Mouse (Mus musculus): ENCODE results near the gene Pcsk4. TPM values are rescaled to one million over a fixed set of nuclear protein-coding genes. Genes with fewer than 3 reads are reported as not detected.

Pcsk4 gene
- polyA plus RNA-seq, 1 experiment from 2014 or later = 3.8 TPM

GRCm38 (mm10) chr10:80313627-80314201 is 15.6 kb downstream of the Pcsk4 start:
- DNase-seq (ENCODE audit: low spot score) = peak; percentile 53

GRCm38 (mm10) chr10:80312586-80313504 is 16.5 kb downstream of the Pcsk4 start:
- Histone ChIP-seq H3K27me3 (ENCODE audit: control insufficient read depth, insufficient read depth, low read length) (peaks cover 16% of the 10 kb centered on the region), H3K27ac (ENCODE audit: low read depth, low read length) (no peak overlapping the region), H3K4me2 (ENCODE audit: low read depth, low read length, severe bottlenecking) (no peak overlapping the region), H3K4me1 (replicated peaks; ENCODE audit: control insufficient read depth, insufficient read depth, low read length) (peaks cover 8% of the 10 kb centered on the region; the same call in 1 of the 2 replicates), H3K9me3 (ENCODE audit: control insufficient read depth, low read length) (no peaks in the 10 kb centered on the region), H3K9ac (ENCODE audit: low read length) (no peak overlapping the region), H3K4me3 (ENCODE audit: low read depth, low read length) (no peak overlapping the region), H3K36me3 (ENCODE audit: control insufficient read depth, insufficient read depth, low read length) (peaks cover 11% of the 10 kb centered on the region)
- ATAC-seq (replicated peaks; ENCODE audit: low FRiP score) (no peak), DNase-seq (ENCODE audit: low spot score) (no peak)
- 74% methylated on average over 54 of the region's 54 CpGs for WGBS

More at GRCm38 (mm10) chr10:80313627-80314201, 15.6 kb downstream of the Pcsk4 start:
- no peak overlapping the region for H3K27ac ChIP-seq (ENCODE audit: low read depth, low read length)
- H3K36me3 ChIP-seq (ENCODE audit: control insufficient read depth, insufficient read depth, low read length) = peaks cover 6% of the 10 kb centered on the region
- no peak for ATAC-seq (replicated peaks; ENCODE audit: low FRiP score)
- 76% methylated on average over 20 of the region's 20 CpGs for WGBS
- H3K4me2 ChIP-seq (ENCODE audit: low read depth, low read length, severe bottlenecking) = no peak overlapping the region
- no peak overlapping the region for H3K4me3 ChIP-seq (ENCODE audit: low read depth, low read length)
- H3K27me3 ChIP-seq (ENCODE audit: control insufficient read depth, insufficient read depth, low read length) = peaks cover 16% of the 10 kb centered on the region
- H3K9ac ChIP-seq (ENCODE audit: low read length) = no peak overlapping the region
- peaks cover 8% of the 10 kb centered on the region; the same call in 1 of the 2 replicates for H3K4me1 ChIP-seq (replicated peaks; ENCODE audit: control insufficient read depth, insufficient read depth, low read length)
- H3K9me3 ChIP-seq (ENCODE audit: control insufficient read depth, low read length) = no peaks in the 10 kb centered on the region

- Histone ChIP-seq H3K27me3 (ENCODE audit: control insufficient read depth, insufficient read depth, low read length) (peaks cover 16% of the 10 kb centered on the region), H3K9me3 (ENCODE audit: control insufficient read depth, low read length) (no peaks in the 10 kb centered on the region), H3K36me3 (ENCODE audit: control insufficient read depth, insufficient read depth, low read length) (peaks cover 15% of the 10 kb centered on the region), H3K4me2 (ENCODE audit: low read depth, low read length, severe bottlenecking) (no peak overlapping the region), H3K9ac (ENCODE audit: low read length) (no peak overlapping the region), H3K27ac (ENCODE audit: low read depth, low read length) (no peak overlapping the region), H3K4me1 (replicated peaks; ENCODE audit: control insufficient read depth, insufficient read depth, low read length) (peaks cover 8% of the 10 kb centered on the region; the same call in 1 of the 2 replicates), H3K4me3 (ENCODE audit: low read depth, low read length) (no peak overlapping the region)
- 90% methylated on average over 16 of the region's 16 CpGs for WGBS
- no peak for ATAC-seq (replicated peaks; ENCODE audit: low FRiP score)
- DNase-seq (ENCODE audit: low spot score) = no peak
Measured at GRCm38 (mm10) chr10:80311560-80311959, 17.7 kb downstream of the Pcsk4 start.

GRCm38 (mm10) chr10:80304862-80305261 is 24.4 kb downstream of the Pcsk4 start:
- H3K27ac ChIP-seq (ENCODE audit: low read depth, low read length) = no peak overlapping the region
- peak overlapping the region; percentile 18; the same call in 1 of the 2 replicates for H3K4me2 ChIP-seq (ENCODE audit: low read depth, low read length, severe bottlenecking)
- WGBS = 28% methylated on average over 25 of the region's 25 CpGs
- peaks cover 24% of the 10 kb centered on the region; the same call in 1 of the 2 replicates for H3K4me1 ChIP-seq (replicated peaks; ENCODE audit: control insufficient read depth, insufficient read depth, low read length)
- DNase-seq (ENCODE audit: low spot score) = no peak
- no peaks in the 10 kb centered on the region; the same call in 1 of the 2 replicates for H3K27me3 ChIP-seq (ENCODE audit: control insufficient read depth, insufficient read depth, low read length)
- H3K9ac ChIP-seq (ENCODE audit: low read length) = no peak overlapping the region
- peaks cover 22% of the 10 kb centered on the region for H3K36me3 ChIP-seq (ENCODE audit: control insufficient read depth, insufficient read depth, low read length)
- no peak overlapping the region for H3K4me3 ChIP-seq (ENCODE audit: low read depth, low read length)
- H3K9me3 ChIP-seq (ENCODE audit: control insufficient read depth, low read length) = no peaks in the 10 kb centered on the region
- ATAC-seq (replicated peaks; ENCODE audit: low FRiP score) = no peak

- WGBS = 35% methylated on average over 12 of the region's 12 CpGs
- Histone ChIP-seq H3K9me3 (ENCODE audit: control insufficient read depth, low read length) (no peaks in the 10 kb centered on the region), H3K4me3 (ENCODE audit: low read depth, low read length) (no peak overlapping the region), H3K4me2 (ENCODE audit: low read depth, low read length, severe bottlenecking) (peak overlapping the region; percentile 18; the same call in 1 of the 2 replicates), H3K9ac (ENCODE audit: low read length) (no peak overlapping the region), H3K36me3 (ENCODE audit: control insufficient read depth, insufficient read depth, low read length) (peaks cover 22% of the 10 kb centered on the region), H3K27ac (ENCODE audit: low read depth, low read length) (no peak overlapping the region), H3K27me3 (ENCODE audit: control insufficient read depth, insufficient read depth, low read length) (peaks cover 4% of the 10 kb centered on the region), H3K4me1 (replicated peaks; ENCODE audit: control insufficient read depth, insufficient read depth, low read length) (peaks cover 28% of the 10 kb centered on the region)
- ATAC-seq (replicated peaks; ENCODE audit: low FRiP score) (no peak), DNase-seq (ENCODE audit: low spot score) (no peak)
Measured at GRCm38 (mm10) chr10:80304458-80304857, 24.8 kb downstream of the Pcsk4 start.

GRCm38 (mm10) chr10:80302471-80302881 is 26.8 kb downstream of the Pcsk4 start:
- Histone ChIP-seq H3K4me2 (ENCODE audit: low read depth, low read length, severe bottlenecking) (peak overlapping the region; percentile 74), H3K27ac (ENCODE audit: low read depth, low read length) (no peak overlapping the region), H3K9me3 (ENCODE audit: control insufficient read depth, low read length) (no peaks in the 10 kb centered on the region), H3K4me1 (replicated peaks; ENCODE audit: control insufficient read depth, insufficient read depth, low read length) (peaks cover 40% of the 10 kb centered on the region), H3K36me3 (ENCODE audit: control insufficient read depth, insufficient read depth, low read length) (peaks cover 12% of the 10 kb centered on the region; the same call in 1 of the 2 replicates), H3K27me3 (ENCODE audit: control insufficient read depth, insufficient read depth, low read length) (peaks cover 5% of the 10 kb centered on the region), H3K4me3 (ENCODE audit: low read depth, low read length) (peak overlapping the region; percentile 63), H3K9ac (ENCODE audit: low read length) (no peak overlapping the region)
- 18% methylated on average over 9 of the region's 9 CpGs for WGBS
- ATAC-seq (replicated peaks; ENCODE audit: low FRiP score) (no peak), DNase-seq (ENCODE audit: low spot score) (no peak)

- Histone ChIP-seq H3K4me3 (ENCODE audit: low read depth, low read length) (peak overlapping the region; percentile 63), H3K9me3 (ENCODE audit: control insufficient read depth, low read length) (no peaks in the 10 kb centered on the region), H3K27me3 (ENCODE audit: control insufficient read depth, insufficient read depth, low read length) (peaks cover 5% of the 10 kb centered on the region), H3K9ac (ENCODE audit: low read length) (peak overlapping the region; percentile 35), H3K36me3 (ENCODE audit: control insufficient read depth, insufficient read depth, low read length) (peaks cover 9% of the 10 kb centered on the region; the same call in 1 of the 2 replicates), H3K4me2 (ENCODE audit: low read depth, low read length, severe bottlenecking) (peak overlapping the region; percentile 74), H3K27ac (ENCODE audit: low read depth, low read length) (no peak overlapping the region), H3K4me1 (replicated peaks; ENCODE audit: control insufficient read depth, insufficient read depth, low read length) (peaks cover 41% of the 10 kb centered on the region)
- DNase-seq (ENCODE audit: low spot score) (no peak), ATAC-seq (replicated peaks; ENCODE audit: low FRiP score) (no peak)
- 64% methylated on average over 5 of the region's 5 CpGs for WGBS
Measured at GRCm38 (mm10) chr10:80302082-80302355, 27.3 kb downstream of the Pcsk4 start.

GRCm38 (mm10) chr10:80301256-80302081 is 27.8 kb downstream of the Pcsk4 start:
- Histone ChIP-seq H3K9ac (ENCODE audit: low read length) (peak overlapping the region; percentile 68), H3K36me3 (ENCODE audit: control insufficient read depth, insufficient read depth, low read length) (peaks cover 9% of the 10 kb centered on the region; the same call in 1 of the 2 replicates), H3K27me3 (ENCODE audit: control insufficient read depth, insufficient read depth, low read length) (peaks cover 5% of the 10 kb centered on the region), H3K9me3 (ENCODE audit: control insufficient read depth, low read length) (no peaks in the 10 kb centered on the region), H3K27ac (ENCODE audit: low read depth, low read length) (peak overlapping the region; percentile 57), H3K4me1 (replicated peaks; ENCODE audit: control insufficient read depth, insufficient read depth, low read length) (peaks cover 47% of the 10 kb centered on the region), H3K4me3 (ENCODE audit: low read depth, low read length) (peak overlapping the region; percentile 63), H3K4me2 (ENCODE audit: low read depth, low read length, severe bottlenecking) (peak overlapping the region; percentile 74)
- DNase-seq (ENCODE audit: low spot score) (no peak), ATAC-seq (replicated peaks; ENCODE audit: low FRiP score) (no peak)
- 75% methylated on average over 10 of the region's 10 CpGs for WGBS

Measured in forebrain, embryonic 11.5 days (tissue).